Mouse (Mus musculus) T-helper 1 cell (primary cell): ENCODE data around the gene Supt4a.

Source experiments
- in situ Hi-C: fragments of 300-600 bp; cut with MboI, MseI; formaldehyde crosslinking; loops from one replicate; pipeline ENCODE4 v1.15.1; 2025; ENCODE audit warnings: high pct_unique_total_duplicates

Supt4a gene

DNA sequence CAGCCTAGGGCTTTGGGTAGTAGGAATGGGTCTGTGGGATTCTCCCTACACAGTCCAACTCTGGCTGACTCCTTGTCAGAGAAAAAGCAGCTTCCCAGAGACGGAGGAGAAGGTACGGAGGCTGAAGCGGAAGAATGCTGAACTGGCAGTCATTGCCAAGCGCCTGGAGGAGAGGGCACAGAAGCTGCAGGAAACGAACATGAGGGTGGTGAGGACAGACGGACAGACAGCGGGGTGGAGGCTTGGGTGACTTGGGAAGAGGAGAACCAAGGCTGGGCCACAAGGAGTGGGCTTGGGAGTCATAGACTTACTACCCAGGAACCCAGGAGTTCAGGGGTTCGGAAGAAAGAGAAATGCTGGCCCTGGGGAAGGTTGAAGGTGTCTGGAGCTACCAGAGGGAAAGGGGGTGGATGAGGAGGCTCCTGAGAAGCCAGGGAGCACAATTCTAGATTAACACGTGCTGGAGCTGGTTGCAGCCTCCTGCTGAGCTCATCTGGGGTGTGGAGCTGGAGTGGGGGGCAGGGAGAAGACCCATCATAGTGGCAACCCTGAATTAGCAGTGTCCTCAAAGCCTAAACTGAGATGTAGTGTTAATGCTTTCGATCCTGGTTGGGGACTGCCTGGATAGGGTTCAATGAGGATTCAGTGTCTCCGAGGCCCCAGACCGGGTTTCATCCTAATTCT lies 25.5 kb downstream of the Supt4a start:
- in situ Hi-C loops = no loop called here

DNA sequence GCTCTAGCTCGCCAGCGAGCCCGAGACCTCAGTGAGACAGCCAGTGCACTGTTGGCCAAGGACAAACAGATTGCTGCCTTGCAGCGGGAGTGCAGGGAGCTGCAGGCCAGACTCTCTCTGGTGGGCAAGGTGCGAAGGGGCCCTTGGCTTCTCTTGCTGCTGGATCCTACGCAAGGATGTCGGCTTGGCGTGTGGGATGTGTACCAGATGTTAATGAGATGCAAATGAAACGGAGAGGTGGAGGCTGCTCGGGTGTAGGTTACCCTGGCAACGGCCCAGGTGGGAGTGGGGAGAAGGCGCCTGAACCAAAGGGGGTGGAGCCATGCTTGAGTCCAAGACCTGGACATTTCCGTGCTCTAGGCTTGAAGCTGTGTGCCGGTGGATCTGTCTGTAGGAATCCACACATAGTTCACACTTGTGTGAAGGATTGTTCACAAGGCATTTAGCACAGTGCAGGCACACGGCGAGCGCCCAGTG lies 26.2 kb downstream of the Supt4a start:
- in situ Hi-C loops = no loop called here

DNA sequence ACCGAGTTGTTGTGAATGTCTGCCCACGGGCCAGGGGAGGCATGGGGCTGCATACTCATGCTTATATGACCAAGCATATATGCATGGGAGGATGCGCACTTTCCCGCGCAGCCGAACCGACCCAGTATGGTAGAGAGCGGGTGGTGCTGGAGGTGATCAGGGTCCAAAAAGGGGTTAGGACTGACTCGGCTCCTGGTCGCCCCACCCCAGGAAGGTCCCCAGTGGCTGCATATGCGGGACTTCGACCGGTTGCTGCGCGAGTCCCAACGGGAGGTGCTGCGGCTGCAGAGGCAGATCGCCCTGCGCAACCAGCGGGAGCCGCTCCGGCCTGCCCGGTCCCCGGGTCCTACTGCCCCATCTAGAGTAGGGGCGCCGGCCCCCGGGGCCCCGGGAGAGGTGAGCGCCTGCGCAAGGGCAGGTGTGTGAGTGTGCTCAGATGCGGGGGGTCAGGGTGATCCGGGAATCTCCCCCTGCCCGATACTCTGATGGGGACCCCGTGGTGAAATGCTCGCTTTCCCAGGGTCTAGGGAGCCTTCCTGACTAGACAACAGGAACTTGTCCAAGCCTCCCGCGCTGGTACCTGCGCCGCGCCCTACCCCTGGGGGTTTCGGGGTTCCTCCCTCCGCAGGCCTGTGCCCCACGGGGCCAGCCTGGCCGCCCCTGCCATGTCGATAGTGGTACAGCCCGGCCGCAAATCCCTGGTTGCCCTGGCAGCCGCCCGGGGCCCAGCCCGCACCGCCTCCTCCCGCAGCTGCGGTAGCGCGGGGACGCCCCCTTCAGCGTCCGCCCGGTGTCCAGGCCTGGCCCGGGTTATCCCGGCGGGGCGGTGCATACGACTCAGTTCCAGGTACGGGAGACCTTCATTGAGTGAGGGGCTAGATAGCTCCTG lies 26.9 kb downstream of the Supt4a start:
- in situ Hi-C loops = no loop called here

DNA sequence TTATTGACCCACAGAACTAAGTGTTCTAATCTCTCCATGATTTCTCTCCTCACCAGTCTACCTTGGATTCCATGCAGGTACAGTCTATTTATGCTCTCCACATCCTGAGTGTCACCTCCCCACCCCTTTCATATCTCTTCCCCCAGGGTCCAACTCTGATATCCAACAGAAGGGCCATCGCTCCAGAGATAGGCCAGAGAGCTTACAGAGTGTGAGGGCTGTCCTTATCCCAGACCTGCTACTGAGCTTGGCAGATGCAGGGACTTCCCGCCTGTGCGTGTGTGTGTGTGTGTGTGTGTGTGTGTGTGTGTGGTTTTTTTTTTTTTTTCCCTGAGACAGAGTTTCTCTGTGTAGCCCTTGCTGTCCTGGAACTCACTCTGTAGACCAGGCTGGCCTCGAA lies 31.4 kb downstream of the Supt4a start:
- in situ Hi-C loops = no loop called here

DNA sequence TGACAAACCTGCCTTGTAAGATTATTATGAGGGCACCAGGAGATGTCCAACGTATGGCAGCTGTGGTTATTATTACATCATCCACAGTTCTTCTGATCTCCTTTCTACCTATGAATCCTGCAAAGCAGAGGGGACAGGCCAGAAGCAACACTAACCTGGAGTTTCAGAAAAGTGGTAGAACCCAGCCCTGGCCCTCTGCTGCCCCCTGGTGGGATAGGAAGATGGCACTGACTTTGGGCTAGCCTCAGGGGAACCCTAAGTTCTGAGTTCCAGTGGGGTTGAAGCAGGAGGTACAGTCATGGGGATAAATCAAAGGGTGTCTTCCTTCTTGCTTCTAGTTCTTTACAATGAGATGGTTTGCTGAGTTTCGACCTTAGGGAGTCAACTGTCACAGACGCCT lies 33.6 kb downstream of the Supt4a start:
- in situ Hi-C loops = loop anchor here (5.0 kb wide), 1 partner anchor 109 kb away; the partner anchor contains the start of gene Rnf43

DNA sequence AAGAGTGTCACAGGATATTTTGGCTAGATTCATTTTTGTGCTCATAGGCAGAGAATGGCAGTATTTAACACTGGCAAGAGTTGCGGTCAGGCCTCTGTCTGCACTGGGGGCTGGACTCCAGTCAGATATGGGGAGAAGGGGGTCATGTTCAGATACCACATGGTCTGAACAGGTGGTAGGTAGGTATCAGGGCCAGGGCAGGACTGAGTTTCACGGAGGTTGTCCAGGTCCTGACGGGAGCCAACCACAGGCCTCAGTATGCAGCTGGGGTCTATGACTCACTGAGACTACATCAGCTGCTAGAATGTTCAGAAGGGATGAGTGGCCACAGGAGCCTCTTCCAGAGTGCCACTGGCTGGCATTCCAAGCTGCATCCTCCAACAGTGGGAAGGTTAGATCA lies 35.0 kb downstream of the Supt4a start:
- in situ Hi-C loops = loop anchor here (5.0 kb wide), 1 partner anchor 110 kb away; the partner anchor contains the start of gene Rnf43

DNA sequence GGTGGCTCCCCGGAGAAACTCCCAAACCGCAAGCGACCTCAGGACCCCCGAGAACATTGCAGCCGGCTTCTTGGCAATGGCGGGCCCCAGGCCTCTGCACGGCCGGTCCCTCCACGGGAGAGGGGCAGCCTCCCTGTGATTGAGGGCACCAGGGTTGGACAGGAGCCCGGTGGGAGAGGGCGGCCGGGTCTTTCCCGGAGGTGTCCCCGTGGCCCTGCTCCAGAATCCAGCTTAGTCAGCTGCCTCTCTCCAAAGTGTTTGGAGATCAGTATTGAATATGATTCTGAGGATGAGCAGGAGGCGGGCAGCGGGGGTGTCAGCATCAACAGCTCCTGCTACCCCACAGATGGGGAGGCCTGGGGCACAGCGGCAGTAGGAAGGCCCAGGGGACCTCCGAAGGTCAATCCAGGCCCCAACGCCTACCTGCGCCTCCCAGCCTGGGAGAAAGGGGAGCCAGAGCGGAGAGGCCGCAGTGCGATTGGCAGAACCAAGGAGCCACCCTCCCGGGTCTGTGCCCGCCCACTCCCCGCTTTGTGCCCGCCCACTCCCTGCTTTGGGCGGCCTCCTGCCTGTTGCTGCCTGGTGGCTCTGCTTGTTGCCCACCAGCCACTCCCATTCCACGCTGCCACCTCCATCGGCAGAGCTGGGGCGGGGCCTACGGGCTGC lies 40.9 kb downstream of the Supt4a start:
- in situ Hi-C loops = no loop called here

DNA sequence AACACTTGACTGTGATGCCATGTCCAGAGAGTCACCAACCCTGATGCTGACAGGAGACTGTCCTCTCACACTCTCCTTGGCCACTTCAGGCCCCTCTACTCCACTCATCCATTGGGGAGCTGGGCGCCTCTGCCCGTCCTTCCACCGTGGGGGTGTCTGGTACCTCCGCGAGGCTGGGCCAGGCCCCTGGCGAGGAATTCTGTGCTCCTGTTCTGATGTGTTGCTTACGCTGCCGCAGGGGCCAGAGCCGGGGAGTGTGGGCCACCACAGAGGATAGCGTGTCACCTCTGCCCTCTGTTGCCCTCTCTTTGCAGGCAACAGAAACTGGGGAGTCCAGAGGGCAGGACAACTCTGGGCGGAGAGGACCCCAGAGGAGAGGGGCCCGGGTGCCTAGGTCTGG lies 41.6 kb downstream of the Supt4a start:
- in situ Hi-C loops = no loop called here

DNA sequence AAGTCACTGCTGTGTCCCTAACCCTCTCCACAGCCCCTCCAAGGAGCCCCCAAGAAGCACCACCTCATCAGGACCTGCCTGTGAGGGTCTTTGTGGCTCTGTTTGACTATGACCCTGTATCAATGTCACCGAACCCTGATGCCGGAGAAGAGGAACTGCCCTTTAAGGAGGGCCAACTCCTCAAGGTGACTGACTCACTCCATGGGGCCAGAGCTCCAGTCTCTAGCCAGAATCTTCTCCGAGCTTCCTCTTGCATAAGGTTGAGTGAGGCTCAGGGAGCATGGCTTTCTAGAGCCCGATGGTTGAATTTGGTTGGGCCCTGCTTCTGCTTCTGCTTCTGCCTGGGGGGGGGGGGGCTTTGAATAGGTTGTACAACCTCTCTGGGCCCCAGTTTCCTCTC lies 42.0 kb downstream of the Supt4a start:
- in situ Hi-C loops = no loop called here

DNA sequence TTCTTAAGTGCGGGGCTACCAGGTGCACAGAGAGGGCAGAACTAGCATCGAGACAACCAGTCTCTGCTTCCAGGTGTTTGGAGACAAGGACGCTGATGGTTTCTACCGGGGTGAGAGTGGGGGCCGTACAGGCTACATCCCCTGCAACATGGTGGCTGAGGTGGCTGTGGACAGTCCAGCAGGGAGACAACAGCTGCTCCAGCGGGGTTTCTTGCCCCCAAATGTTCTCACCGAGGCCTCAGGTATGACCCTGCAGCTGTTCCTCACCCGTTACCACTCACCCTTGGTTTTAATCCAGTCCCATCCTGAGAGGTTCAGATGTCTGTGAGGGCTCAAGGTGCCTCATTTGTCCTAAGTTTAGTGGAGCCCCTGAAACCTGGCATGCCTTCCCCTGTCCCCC lies 42.8 kb downstream of the Supt4a start:
- in situ Hi-C loops = no loop called here

DNA sequence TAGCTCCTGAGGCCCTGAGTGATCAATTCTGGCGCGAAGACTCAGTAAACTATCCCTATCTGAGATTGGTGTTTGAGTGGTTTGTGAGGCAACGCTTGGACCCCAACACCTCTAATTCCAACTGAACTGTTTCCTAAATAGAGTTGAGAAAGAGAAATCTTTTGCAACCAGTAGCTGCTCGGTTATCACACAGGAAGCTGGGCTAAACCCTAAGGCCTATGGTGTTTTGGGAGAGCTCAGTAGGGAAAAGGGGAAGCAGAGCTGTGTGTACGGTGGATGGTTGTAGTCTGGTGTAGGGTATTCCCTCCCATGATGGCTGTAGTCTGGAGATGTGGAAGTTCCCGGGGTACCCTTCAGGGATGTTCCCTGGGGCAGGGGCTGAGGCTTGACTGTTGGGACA lies 52.7 kb downstream of the Supt4a start:
- in situ Hi-C loops = no loop called here
